Mouse (Mus musculus): ENCODE measurements around the gene Parp16. TPM values are rescaled to one million over a fixed set of nuclear protein-coding genes. Genes with fewer than 3 reads are reported as not detected.
"Not testable (repeated sequence)": the region's sequence is repeated elsewhere in the genome, so short reads cannot be mapped to it uniquely, and the experiment has no call there.

Parp16 gene
- polyA plus RNA-seq, 1 experiment: 16.3 TPM

DNA sequence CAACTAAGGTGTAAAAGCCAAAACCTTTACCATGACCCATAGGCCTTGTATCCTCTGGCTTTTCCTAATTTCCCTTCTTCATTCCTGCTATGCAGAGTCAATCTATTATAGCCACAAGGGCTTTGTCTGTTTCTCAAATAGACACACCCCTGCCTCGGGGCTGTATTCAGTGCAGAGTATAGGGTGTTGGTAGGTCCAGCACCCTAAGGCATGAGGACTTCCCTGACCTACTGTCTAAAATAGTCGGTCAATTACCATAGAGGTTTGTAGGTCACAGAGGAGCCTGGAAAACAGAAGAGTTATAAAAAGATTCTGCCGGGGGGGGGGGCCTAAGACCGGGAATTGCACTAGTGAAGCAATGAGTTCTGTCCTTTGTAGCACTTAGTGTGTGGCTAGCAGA, 78.7 kb downstream of the Parp16 start:
- WGBS: 61% methylated on average over 4 of the region's 4 CpGs
- TF ChIP-seq CTCF (IDR thresholded peaks at IDR 0.05; ENCODE audit: extremely low read depth, insufficient read length, insufficient replicate concordance, low read depth, low read length): no peak
- TF ChIP-seq POLR2A (IDR thresholded peaks at IDR 0.05; ENCODE audit: low read depth, low read length): no peak
- peaks cover 5% of the 10 kb centered on the region for H3K4me1 ChIP-seq (ENCODE audit: control insufficient read depth, insufficient read depth, insufficient read length, low read length)

DNA sequence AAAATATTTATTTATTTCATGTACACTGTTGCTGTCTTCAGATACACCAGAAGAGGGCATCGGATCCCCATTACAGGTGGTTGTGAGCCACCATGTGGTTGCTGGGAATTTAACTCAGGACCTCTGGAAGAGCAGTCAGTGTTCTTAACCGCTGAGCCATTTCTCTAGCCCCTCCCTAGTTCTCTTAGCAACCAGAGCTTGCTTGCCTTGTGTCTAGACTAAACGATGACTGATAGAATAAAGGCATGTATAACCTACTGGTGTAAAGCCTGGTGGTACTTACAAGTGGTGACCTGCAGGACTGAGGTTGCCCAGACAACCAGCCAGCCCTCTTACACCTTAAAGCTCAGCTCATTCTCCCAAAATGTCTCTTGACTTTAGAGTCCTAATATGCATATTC, 79.7 kb downstream of the Parp16 start:
- not testable (repeated sequence) for H3K27ac ChIP-seq (ENCODE audit: insufficient read depth, low read depth, low read length); H3K4me3 ChIP-seq (ENCODE audit: low read depth, low read length); H3K4me1 ChIP-seq (ENCODE audit: control insufficient read depth, insufficient read depth, insufficient read length, low read length); H3K27me3 ChIP-seq (ENCODE audit: control insufficient read depth, insufficient read depth, low read length); H3K36me3 ChIP-seq (ENCODE audit: control insufficient read depth, insufficient read depth, low read length)
- WGBS: 73% methylated on average over 3 of the region's 3 CpGs

More for the DNA sequence above, 78.7 kb downstream of the Parp16 start:
- Histone ChIP-seq H3K4me3 (ENCODE audit: low read depth, low read length) (no peak overlapping the region), H3K27ac (ENCODE audit: insufficient read depth, low read depth, low read length) (no peak overlapping the region), H3K36me3 (ENCODE audit: control insufficient read depth, insufficient read depth, low read length) (no peaks in the 10 kb centered on the region), H3K27me3 (ENCODE audit: control insufficient read depth, insufficient read depth, low read length) (no peaks in the 10 kb centered on the region)

DNA sequence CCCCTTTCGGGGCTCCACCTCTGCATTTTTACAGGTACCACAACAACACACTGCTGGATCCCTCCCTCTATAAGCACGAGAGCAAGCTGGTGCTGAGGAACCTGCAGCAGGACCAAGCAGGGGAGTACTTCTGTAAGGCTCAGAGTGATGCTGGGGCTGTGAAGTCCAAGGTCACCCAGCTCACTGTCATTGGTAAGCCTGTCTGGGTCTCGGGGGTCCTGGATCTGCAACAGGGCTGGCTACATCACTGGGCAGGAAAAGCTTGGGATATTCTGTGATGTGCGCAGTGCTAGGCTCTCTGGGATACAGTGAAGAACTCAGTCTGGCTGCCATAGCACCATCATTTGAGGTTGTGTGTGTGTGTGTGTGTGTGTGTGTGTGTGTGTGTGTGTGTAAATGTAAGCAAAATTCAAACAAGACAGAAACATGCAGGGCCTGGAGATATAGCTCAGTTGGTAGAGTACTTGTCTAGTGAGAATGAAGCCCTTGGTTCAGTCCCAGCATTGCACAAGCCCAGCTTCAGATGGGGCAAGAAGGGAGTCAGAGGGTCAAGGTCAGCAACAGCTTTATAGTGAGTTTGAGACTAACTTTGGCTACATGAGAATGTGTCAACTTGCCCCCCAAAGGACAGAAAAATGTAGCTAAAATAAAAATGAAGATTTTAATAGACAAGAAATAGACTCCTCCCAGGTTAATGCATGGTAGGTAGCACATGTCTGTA, 80.8 kb downstream of the Parp16 start:
- H3K36me3 ChIP-seq (ENCODE audit: control insufficient read depth, insufficient read depth, low read length): no peaks in the 10 kb centered on the region
- no peaks in the 10 kb centered on the region for H3K4me1 ChIP-seq (ENCODE audit: control insufficient read depth, insufficient read depth, insufficient read length, low read length)
- no peak overlapping the region for H3K4me3 ChIP-seq (ENCODE audit: low read depth, low read length)
- TF ChIP-seq CTCF (IDR thresholded peaks at IDR 0.05; ENCODE audit: extremely low read depth, insufficient read length, insufficient replicate concordance, low read depth, low read length): no peak
- TF ChIP-seq POLR2A (IDR thresholded peaks at IDR 0.05; ENCODE audit: low read depth, low read length): no peak
- H3K27me3 ChIP-seq (ENCODE audit: control insufficient read depth, insufficient read depth, low read length): no peaks in the 10 kb centered on the region
- no peak overlapping the region for H3K27ac ChIP-seq (ENCODE audit: insufficient read depth, low read depth, low read length)
- whole genome bisulfite sequencing: 83% methylated on average over 4 of the region's 4 CpGs

DNA sequence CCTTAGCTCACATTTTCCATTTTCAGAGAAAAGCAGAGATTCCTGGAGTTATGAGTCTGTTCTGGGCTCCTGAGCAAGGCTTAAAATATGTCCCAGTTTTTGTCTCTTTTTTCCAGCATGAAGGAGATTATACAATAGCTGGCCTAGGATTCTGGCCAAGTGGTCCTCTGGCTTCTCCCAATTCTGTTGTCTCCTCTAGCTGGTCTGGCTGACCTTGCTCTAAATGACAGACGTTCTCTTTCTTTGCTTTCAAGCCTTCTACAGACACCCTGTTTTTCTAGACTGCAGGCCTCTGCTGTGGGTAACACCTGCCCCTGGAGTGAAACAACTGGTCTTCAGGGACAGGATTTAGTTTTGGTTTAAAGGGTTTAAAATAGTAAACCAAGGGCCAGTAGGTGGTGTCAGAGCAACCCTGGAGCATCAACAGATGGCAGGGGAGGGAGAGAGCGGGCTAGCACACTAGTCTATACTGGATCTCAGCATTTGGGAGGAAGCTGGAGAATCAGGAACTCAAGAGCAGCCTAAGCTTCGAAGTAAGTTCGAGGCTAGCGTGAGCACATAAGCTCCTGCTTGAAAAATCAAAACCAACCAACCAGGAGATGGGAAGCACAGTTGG, 86.5 kb downstream of the Parp16 start:
- H3K27ac ChIP-seq (ENCODE audit: insufficient read depth, low read depth, low read length): no peak overlapping the region
- no peaks in the 10 kb centered on the region for H3K36me3 ChIP-seq (ENCODE audit: control insufficient read depth, insufficient read depth, low read length)
- TF ChIP-seq CTCF (IDR thresholded peaks at IDR 0.05; ENCODE audit: extremely low read depth, insufficient read length, insufficient replicate concordance, low read depth, low read length) (no peak), POLR2A (IDR thresholded peaks at IDR 0.05; ENCODE audit: low read depth, low read length) (no peak)
- H3K4me3 ChIP-seq (ENCODE audit: low read depth, low read length): no peak overlapping the region
- no peaks in the 10 kb centered on the region for H3K4me1 ChIP-seq (ENCODE audit: control insufficient read depth, insufficient read depth, insufficient read length, low read length)
- no peaks in the 10 kb centered on the region for H3K27me3 ChIP-seq (ENCODE audit: control insufficient read depth, insufficient read depth, low read length)
- 87% methylated on average over 5 of the region's 5 CpGs for WGBS

GRCm38 (mm10) chr9:65283301-65283700, 88.1 kb downstream of the Parp16 start:
- no peaks in the 10 kb centered on the region for H3K4me1 ChIP-seq (ENCODE audit: control insufficient read depth, insufficient read depth, insufficient read length, low read length)
- H3K27ac ChIP-seq (ENCODE audit: insufficient read depth, low read depth, low read length): no peak overlapping the region
- no peaks in the 10 kb centered on the region for H3K36me3 ChIP-seq (ENCODE audit: control insufficient read depth, insufficient read depth, low read length)
- H3K4me3 ChIP-seq (ENCODE audit: low read depth, low read length): no peak overlapping the region
- 3% methylated on average over 3 of the region's 3 CpGs for WGBS
- no peaks in the 10 kb centered on the region for H3K27me3 ChIP-seq (ENCODE audit: control insufficient read depth, insufficient read depth, low read length)
- TF ChIP-seq CTCF (IDR thresholded peaks at IDR 0.05; ENCODE audit: extremely low read depth, insufficient read length, insufficient replicate concordance, low read depth, low read length) (peak; percentile 36; the same call in 1 of the 2 replicates), POLR2A (IDR thresholded peaks at IDR 0.05; ENCODE audit: low read depth, low read length) (no peak)

DNA sequence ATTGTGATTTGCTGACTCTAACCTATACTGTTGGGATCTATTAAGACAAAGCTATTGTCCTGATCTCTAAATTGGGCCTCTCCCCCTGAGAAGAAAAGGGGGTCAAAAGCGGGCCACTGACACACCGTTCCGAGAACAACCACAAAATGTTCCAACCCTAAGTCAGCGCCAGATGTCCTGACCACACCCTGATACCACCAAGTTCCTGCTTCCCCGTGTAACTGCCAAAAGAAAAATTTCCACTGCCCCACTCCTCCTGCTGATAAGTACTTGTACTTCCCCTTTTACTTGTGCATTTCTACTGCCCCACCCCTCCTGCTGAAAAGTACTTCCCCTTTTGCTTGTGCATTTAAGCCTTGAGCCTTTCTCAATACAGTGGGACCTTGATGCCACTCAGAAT, 93.1 kb downstream of the Parp16 start:
- WGBS: 75% methylated on average over 5 of the region's 5 CpGs

More for the DNA sequence above, 93.1 kb downstream of the Parp16 start:
- H3K4me1 ChIP-seq (ENCODE audit: control insufficient read depth, insufficient read depth, insufficient read length, low read length); H3K27me3 ChIP-seq (ENCODE audit: control insufficient read depth, insufficient read depth, low read length); H3K27ac ChIP-seq (ENCODE audit: insufficient read depth, low read depth, low read length); H3K4me3 ChIP-seq (ENCODE audit: low read depth, low read length); H3K36me3 ChIP-seq (ENCODE audit: control insufficient read depth, insufficient read depth, low read length): not testable (repeated sequence)

Other genes starting within 250 kb of the Parp16 start
- gene Slc24a1, start 243.7 kb upstream of the Parp16 start, polyA plus RNA-seq (2012; rRNA removed): not detected in 2 replicates
- 3.6 and 7.2 TPM in 2 replicates for gene Ints14, start 234.4 kb upstream of the Parp16 start, polyA plus RNA-seq (2012; rRNA removed)
- 12.6 and 17.2 TPM in 2 replicates for gene Hacd3, start 173.7 kb upstream of the Parp16 start, polyA plus RNA-seq (2012; rRNA removed)
- 17.6 and 21.4 TPM in 2 replicates for gene Dpp8, start 162.9 kb upstream of the Parp16 start, polyA plus RNA-seq (2012; rRNA removed)
- gene Igdcc4, start 93.9 kb upstream of the Parp16 start, polyA plus RNA-seq (2012; rRNA removed): 1.8 and 2.3 TPM in 2 replicates
- 0.06 TPM in 1 of 2 replicates, not detected in the other for gene Igdcc3, start 54.2 kb upstream of the Parp16 start, polyA plus RNA-seq (2012; rRNA removed)
- 1.4 and 1.7 TPM in 2 replicates for gene Cilp, start 69.8 kb downstream of the Parp16 start, polyA plus RNA-seq (2012; rRNA removed)
- 5.8 and 7.5 TPM in 2 replicates for gene Clpx, start 98.9 kb downstream of the Parp16 start, polyA plus RNA-seq (2012; rRNA removed)
- gene Pdcd7, start 150.8 kb downstream of the Parp16 start, polyA plus RNA-seq (2012; rRNA removed): 9.2 and 12.9 TPM in 2 replicates
- 0.43 and 0.51 TPM in 2 replicates for gene Ubap1l, start 165.7 kb downstream of the Parp16 start, polyA plus RNA-seq (2012; rRNA removed)
- gene Kbtbd13, start 196.3 kb downstream of the Parp16 start, polyA plus RNA-seq (2012; rRNA removed): 0.20 and 0.57 TPM in 2 replicates
- 1.4 and 2.3 TPM in 2 replicates for gene Rasl12, start 203.2 kb downstream of the Parp16 start, polyA plus RNA-seq (2012; rRNA removed)
- gene Slc51b, start 227.6 kb downstream of the Parp16 start, polyA plus RNA-seq (2012; rRNA removed): 6.6 and 13.6 TPM in 2 replicates
- gene Mtfmt, start 240.4 kb downstream of the Parp16 start, polyA plus RNA-seq (2012; rRNA removed): 2.6 and 5.8 TPM in 2 replicates

Data from small intestine, adult 2 months (tissue).